Mouse (Mus musculus): ENCODE results near the gene Trabd2b. TPM values are rescaled to one million over a fixed set of nuclear protein-coding genes. Genes with fewer than 3 reads are reported as not detected.

The Trabd2b gene
- total RNA-seq, 1 experiment, result 0.31 TPM

DNA sequence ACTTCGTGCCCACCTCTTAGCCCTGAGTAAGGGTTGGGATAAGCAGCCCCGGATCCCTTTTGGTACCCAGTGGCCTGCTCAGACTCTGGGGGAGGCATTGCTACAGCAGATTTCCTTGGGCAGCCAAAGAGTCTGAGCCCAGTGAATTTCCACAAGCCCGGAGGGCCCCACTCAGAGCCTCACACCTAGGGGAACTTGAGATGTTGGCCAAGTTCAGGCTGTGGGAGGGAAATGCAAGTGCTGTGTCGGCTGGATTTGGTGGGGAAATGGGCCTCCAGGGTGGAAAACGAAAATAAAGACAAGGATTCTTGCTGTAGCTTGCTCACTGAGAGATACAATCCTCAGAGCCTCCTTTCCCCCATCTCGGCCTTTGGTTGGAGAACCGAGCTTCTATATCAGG is 28.0 kb upstream of the Trabd2b start:
- no peak for DNase-seq (ENCODE audit: low read depth, low spot score)

GRCm38 (mm10) chr4:114379416-114379956 is 27.0 kb upstream of the Trabd2b start:
- no peak overlapping the region for H3K27ac ChIP-seq (ENCODE audit: insufficient read depth, low read depth, low read length, poor library complexity, severe bottlenecking)
- H3K36me3 ChIP-seq (ENCODE audit: control insufficient read depth, insufficient read depth, low read length, poor library complexity, severe bottlenecking), result no peaks in the 10 kb centered on the region
- no peaks in the 10 kb centered on the region for H3K9me3 ChIP-seq (ENCODE audit: control insufficient read depth, insufficient read depth, low read depth, low read length)
- DNase-seq (ENCODE audit: low read depth, low spot score), result no peak
- in situ Hi-C loops (cut with MboI; ENCODE audit: low sequenced_read_pairs in 2 of 2, unreplicated experiment in 2 of 2), result no loop called here
- H3K4me3 ChIP-seq (ENCODE audit: insufficient read depth in 1 of 2, low read depth in 1 of 2, low read length in 2 of 2, poor library complexity in 1 of 2, severe bottlenecking in 1 of 2), result no peak overlapping the region
- no peaks in the 10 kb centered on the region for H3K4me1 ChIP-seq (ENCODE audit: control insufficient read depth in 2 of 2, insufficient read depth in 2 of 2, low read length in 2 of 2, poor library complexity in 1 of 2)
- no peak overlapping the region for H3K9ac ChIP-seq (ENCODE audit: insufficient read depth, low read depth, low read length, poor library complexity, severe bottlenecking)
- TF ChIP-seq CHD2 (IDR thresholded peaks at IDR 0.05; ENCODE audit: low read depth, low read length) (no peak), ZNF384 (IDR thresholded peaks at IDR 0.05; ENCODE audit: low read depth, low read length) (no peak), ZC3H11A (IDR thresholded peaks at IDR 0.05; ENCODE audit: borderline replicate concordance, low read depth, low read length) (no peak), MAFK (IDR thresholded peaks at IDR 0.05; ENCODE audit: insufficient read depth, low read depth, low read length) (no peak), HCFC1 (IDR thresholded peaks at IDR 0.05; ENCODE audit: borderline replicate concordance, insufficient read depth, low read length) (no peak)

More for the DNA sequence above, 28.0 kb upstream of the Trabd2b start:
- H3K9ac ChIP-seq (ENCODE audit: insufficient read depth, low read depth, low read length, poor library complexity, severe bottlenecking), result no peak overlapping the region
- no peaks in the 10 kb centered on the region for H3K36me3 ChIP-seq (ENCODE audit: control insufficient read depth, insufficient read depth, low read length, poor library complexity, severe bottlenecking)
- no peaks in the 10 kb centered on the region for H3K9me3 ChIP-seq (ENCODE audit: control insufficient read depth, insufficient read depth, low read depth, low read length)
- no peak overlapping the region for H3K4me3 ChIP-seq (ENCODE audit: insufficient read depth in 1 of 2, low read depth in 1 of 2, low read length in 2 of 2, poor library complexity in 1 of 2, severe bottlenecking in 1 of 2)
- no peak overlapping the region for H3K27ac ChIP-seq (ENCODE audit: insufficient read depth, low read depth, low read length, poor library complexity, severe bottlenecking)
- H3K4me1 ChIP-seq (ENCODE audit: control insufficient read depth in 2 of 2, insufficient read depth in 2 of 2, low read length in 2 of 2, poor library complexity in 1 of 2), result no peaks in the 10 kb centered on the region
- TF ChIP-seq ZNF384 (IDR thresholded peaks at IDR 0.05; ENCODE audit: low read depth, low read length), result no peak
- no peak for TF ChIP-seq CHD2 (IDR thresholded peaks at IDR 0.05; ENCODE audit: low read depth, low read length)
- TF ChIP-seq HCFC1 (IDR thresholded peaks at IDR 0.05; ENCODE audit: borderline replicate concordance, insufficient read depth, low read length), result no peak
- no peak for TF ChIP-seq MAFK (IDR thresholded peaks at IDR 0.05; ENCODE audit: insufficient read depth, low read depth, low read length)
- no peak for TF ChIP-seq ZC3H11A (IDR thresholded peaks at IDR 0.05; ENCODE audit: borderline replicate concordance, low read depth, low read length)
- in situ Hi-C loops (cut with MboI; ENCODE audit: low sequenced_read_pairs in 2 of 2, unreplicated experiment in 2 of 2), result no loop called here

DNA sequence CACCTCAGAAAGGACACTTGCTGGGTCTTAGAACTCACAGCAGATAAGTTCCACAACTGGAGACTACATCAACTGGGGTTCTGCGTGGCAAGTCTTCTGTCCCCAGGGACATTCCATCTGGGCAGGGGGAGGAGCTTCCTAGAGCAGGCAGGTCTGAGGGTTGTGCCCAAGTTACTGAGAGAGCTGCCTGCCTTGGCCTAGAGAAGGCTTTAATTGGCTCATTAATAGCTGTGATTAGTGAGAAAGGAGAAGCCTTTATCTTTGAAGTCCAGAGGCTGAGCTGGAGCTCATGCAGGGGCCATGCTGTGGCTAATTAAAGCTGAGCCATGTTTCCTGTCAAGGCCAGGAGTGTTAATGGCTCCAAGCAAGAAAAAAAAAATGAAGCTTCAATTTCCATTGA is 23.9 kb upstream of the Trabd2b start:
- H3K9me3 ChIP-seq (ENCODE audit: control insufficient read depth, insufficient read depth, low read depth, low read length), result no peaks in the 10 kb centered on the region

GRCm38 (mm10) chr4:114385236-114385635 is 21.3 kb upstream of the Trabd2b start:
- Histone ChIP-seq H3K4me3 (ENCODE audit: insufficient read depth in 1 of 2, low read depth in 1 of 2, low read length in 2 of 2, poor library complexity in 1 of 2, severe bottlenecking in 1 of 2) (no peak overlapping the region), H3K9me3 (ENCODE audit: control insufficient read depth, insufficient read depth, low read depth, low read length) (no peaks in the 10 kb centered on the region), H3K36me3 (ENCODE audit: control insufficient read depth, insufficient read depth, low read length, poor library complexity, severe bottlenecking) (no peaks in the 10 kb centered on the region), H3K4me1 (ENCODE audit: control insufficient read depth in 2 of 2, insufficient read depth in 2 of 2, low read length in 2 of 2, poor library complexity in 1 of 2) (no peaks in the 10 kb centered on the region), H3K9ac (ENCODE audit: insufficient read depth, low read depth, low read length, poor library complexity, severe bottlenecking) (no peak overlapping the region), H3K27ac (ENCODE audit: insufficient read depth, low read depth, low read length, poor library complexity, severe bottlenecking) (no peak overlapping the region)
- TF ChIP-seq HCFC1 (IDR thresholded peaks at IDR 0.05; ENCODE audit: borderline replicate concordance, insufficient read depth, low read length), result no peak
- TF ChIP-seq MAFK (IDR thresholded peaks at IDR 0.05; ENCODE audit: insufficient read depth, low read depth, low read length), result no peak
- no peak for TF ChIP-seq ZC3H11A (IDR thresholded peaks at IDR 0.05; ENCODE audit: borderline replicate concordance, low read depth, low read length)
- TF ChIP-seq CHD2 (IDR thresholded peaks at IDR 0.05; ENCODE audit: low read depth, low read length), result no peak
- TF ChIP-seq ZNF384 (IDR thresholded peaks at IDR 0.05; ENCODE audit: low read depth, low read length), result no peak
- no peak for DNase-seq (ENCODE audit: low read depth, low spot score)
- in situ Hi-C loops (cut with MboI; ENCODE audit: low sequenced_read_pairs in 2 of 2, unreplicated experiment in 2 of 2), result no loop called here

More for the DNA sequence above, 23.9 kb upstream of the Trabd2b start:
- TF ChIP-seq ZNF384 (IDR thresholded peaks at IDR 0.05; ENCODE audit: low read depth, low read length), result no peak
- no peak overlapping the region for H3K27ac ChIP-seq (ENCODE audit: insufficient read depth, low read depth, low read length, poor library complexity, severe bottlenecking)
- in situ Hi-C loops (cut with MboI; ENCODE audit: low sequenced_read_pairs in 2 of 2, unreplicated experiment in 2 of 2), result no loop called here
- DNase-seq (ENCODE audit: low read depth, low spot score), result no peak
- no peak overlapping the region for H3K9ac ChIP-seq (ENCODE audit: insufficient read depth, low read depth, low read length, poor library complexity, severe bottlenecking)
- no peaks in the 10 kb centered on the region for H3K36me3 ChIP-seq (ENCODE audit: control insufficient read depth, insufficient read depth, low read length, poor library complexity, severe bottlenecking)
- no peaks in the 10 kb centered on the region for H3K4me1 ChIP-seq (ENCODE audit: control insufficient read depth in 2 of 2, insufficient read depth in 2 of 2, low read length in 2 of 2, poor library complexity in 1 of 2)
- no peak overlapping the region for H3K4me3 ChIP-seq (ENCODE audit: insufficient read depth in 1 of 2, low read depth in 1 of 2, low read length in 2 of 2, poor library complexity in 1 of 2, severe bottlenecking in 1 of 2)

DNA sequence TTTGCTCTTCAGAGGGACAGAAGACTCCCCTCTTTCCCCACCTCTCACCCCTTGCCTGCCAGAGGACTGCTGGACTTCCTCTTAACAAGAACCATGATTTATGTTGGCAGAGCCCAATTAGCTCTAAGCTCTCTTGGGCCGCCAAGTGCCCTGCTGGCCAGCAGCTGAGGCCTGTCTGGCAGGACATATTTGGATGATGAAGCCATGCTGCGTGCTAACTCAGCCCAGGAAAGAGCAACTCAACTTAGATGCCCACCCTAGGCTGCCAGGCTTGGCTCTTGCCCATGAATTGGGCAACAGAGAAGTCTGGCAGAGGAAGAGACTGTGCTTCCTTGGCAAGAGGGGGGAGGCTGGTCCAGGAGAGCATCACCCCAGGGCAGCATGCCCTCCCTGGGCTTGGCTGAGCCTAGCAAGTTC is 20.1 kb upstream of the Trabd2b start:
- no peak overlapping the region for H3K4me3 ChIP-seq (ENCODE audit: insufficient read depth in 1 of 2, low read depth in 1 of 2, low read length in 2 of 2, poor library complexity in 1 of 2, severe bottlenecking in 1 of 2)
- H3K9ac ChIP-seq (ENCODE audit: insufficient read depth, low read depth, low read length, poor library complexity, severe bottlenecking), result no peak overlapping the region
- H3K27ac ChIP-seq (ENCODE audit: insufficient read depth, low read depth, low read length, poor library complexity, severe bottlenecking), result no peak overlapping the region
- in situ Hi-C loops (cut with MboI; ENCODE audit: low sequenced_read_pairs in 2 of 2, unreplicated experiment in 2 of 2), result no loop called here
- no peaks in the 10 kb centered on the region for H3K4me1 ChIP-seq (ENCODE audit: control insufficient read depth in 2 of 2, insufficient read depth in 2 of 2, low read length in 2 of 2, poor library complexity in 1 of 2)
- H3K36me3 ChIP-seq (ENCODE audit: control insufficient read depth, insufficient read depth, low read length, poor library complexity, severe bottlenecking), result no peaks in the 10 kb centered on the region
- DNase-seq (ENCODE audit: low read depth, low spot score), result no peak
- TF ChIP-seq MAFK (IDR thresholded peaks at IDR 0.05; ENCODE audit: insufficient read depth, low read depth, low read length), result no peak
- TF ChIP-seq ZNF384 (IDR thresholded peaks at IDR 0.05; ENCODE audit: low read depth, low read length), result no peak
- TF ChIP-seq CHD2 (IDR thresholded peaks at IDR 0.05; ENCODE audit: low read depth, low read length), result no peak
- no peak for TF ChIP-seq HCFC1 (IDR thresholded peaks at IDR 0.05; ENCODE audit: borderline replicate concordance, insufficient read depth, low read length)
- no peak for TF ChIP-seq ZC3H11A (IDR thresholded peaks at IDR 0.05; ENCODE audit: borderline replicate concordance, low read depth, low read length)
- no peaks in the 10 kb centered on the region for H3K9me3 ChIP-seq (ENCODE audit: control insufficient read depth, insufficient read depth, low read depth, low read length)

Data from ES-E14 (cell line).